Mouse (Mus musculus): ENCODE data around the gene Wt1.

DNA sequence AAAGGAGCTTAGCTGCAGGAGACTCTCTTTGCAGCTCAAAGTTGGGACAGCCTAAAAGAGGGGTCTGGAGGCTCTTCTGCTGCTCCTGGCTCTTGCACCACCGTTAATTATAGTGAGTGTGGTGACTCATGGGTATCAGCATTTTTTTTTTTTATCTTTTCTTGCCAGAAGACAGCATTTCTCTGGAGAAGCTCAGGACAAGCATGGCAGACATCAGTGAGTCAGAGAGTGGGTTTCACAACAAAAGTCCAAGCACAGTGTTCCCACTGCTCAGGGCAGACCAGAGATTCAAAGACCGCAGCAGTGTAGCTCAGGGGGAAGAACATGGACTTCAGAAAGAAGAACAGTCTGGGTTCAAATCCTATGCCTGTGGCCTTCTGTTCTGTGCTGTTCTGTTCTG is 47.9 kb downstream of the Wt1 start:
- TF ChIP-seq CTCF (IDR thresholded peaks at IDR 0.05) (no peak), EP300 (IDR thresholded peaks at IDR 0.05; ENCODE audit: insufficient read depth, low read depth, low read length) (no peak), POLR2A (IDR thresholded peaks at IDR 0.05; ENCODE audit: insufficient read depth, low read depth, low read length) (no peak)
